Mouse (Mus musculus) limb, embryonic 14.5 days (tissue): Measurements from ENCODE around the gene Ngb. TPM values are rescaled to one million over a fixed set of nuclear protein-coding genes. Genes with fewer than 3 reads are reported as not detected.

Experiments used
- ATAC-seq: fragments of 200-750 bp; cut with Nextera tagmentation; 2 replicates; pipeline ENCODE4 v1.8.0; 2017; ENCODE audit warnings: low read depth, moderate number of reproducible peaks, moderate TSS enrichment; ENCODE audit not compliant: low FRiP score
- DNase-seq: peaks from one replicate; pipeline ENCODE4 v3.0.0-alpha.2; 2015; ENCODE audit warnings: low spot score
- H3K27ac ChIP-seq: fragments of 300-500 bp; sonication (generic); replicated peaks from 2 replicates; pipeline ENCODE4 v1.5.1; 2014; ENCODE audit warnings: low read depth, mild to moderate bottlenecking, low read length, moderate library complexity, mixed read lengths
- H3K27me3 ChIP-seq: fragments of 300-500 bp; sonication (generic); 2 replicates; pipeline ENCODE4 v1.6.1; 2014; ENCODE audit warnings: low read length, mixed read lengths; ENCODE audit not compliant: control insufficient read depth, insufficient read depth
- H3K36me3 ChIP-seq: fragments of 300-500 bp; sonication (generic); 2 replicates; pipeline ENCODE4 v1.6.1; 2014; ENCODE audit warnings: mild to moderate bottlenecking, low read length, moderate library complexity, mixed read lengths; ENCODE audit not compliant: control insufficient read depth, insufficient read depth
- H3K4me1 ChIP-seq: fragments of 300-500 bp; sonication (generic); 2 replicates; pipeline ENCODE4 v1.6.1; 2014; ENCODE audit warnings: antibody characterized with exemption, low read length, mixed read lengths; ENCODE audit not compliant: control insufficient read depth, insufficient read depth
- H3K4me2 ChIP-seq: fragments of 300-500 bp; sonication (generic); replicated peaks from 2 replicates; pipeline ENCODE4 v1.6.1; 2014; ENCODE audit warnings: low read depth, mild to moderate bottlenecking, low read length, moderate library complexity; ENCODE audit not compliant: severe bottlenecking
- H3K4me3 ChIP-seq: fragments of 300-500 bp; sonication (generic); replicated peaks from 2 replicates; pipeline ENCODE4 v1.5.1; 2014; ENCODE audit warnings: low read length
- H3K9ac ChIP-seq: fragments of 300-500 bp; sonication (generic); 2 replicates; pipeline ENCODE4 v1.6.1; 2014; ENCODE audit warnings: mild to moderate bottlenecking, low read depth, low read length, moderate library complexity; ENCODE audit not compliant: severe bottlenecking
- H3K9me3 ChIP-seq: fragments of 300-500 bp; sonication (generic); 2 replicates; pipeline ENCODE4 v1.6.1; 2016; ENCODE audit warnings: low read length; ENCODE audit not compliant: control insufficient read depth
- POLR2A ChIP-seq: fragments of 200-500 bp; IDR thresholded peaks from 2 replicates; pipeline ENCODE4 v1.8.0; 2012; ENCODE audit warnings: inconsistent platforms, mild to moderate bottlenecking, moderate library complexity, borderline replicate concordance; ENCODE audit not compliant: insufficient read depth, insufficient read length; ENCODE audit errors: extremely low read depth
- WGBS: fragments of 180-500 bp; shearing (Covaris S2); extraction: QIAGEN DNeasy Blood & Tissue Kit; methylation state at CpG from one replicate; pipeline ENCODE4 v1.1.7; 2014; 5-methylcytosine and 5-hydroxymethylcytosine counted together
- polyA plus RNA-seq, 2 experiments: library from polyadenylated mRNA; depleted of rRNA in 1 of 2; stranded (reverse) in 1 of 2; unstranded in 1 of 2; fragments of >200 nt; fragmentation: Nextera tagmentation in 1 of 2; extraction: Ambion mirVana in 1 of 2; gene quantifications; 2 replicates each; pipeline versions ENCODE4 v1.2.1 to v1.2.3; 2012 to 2014

Ngb gene
- polyA plus RNA-seq, 2 experiments: 0.19 to 0.45 TPM

- no peak overlapping the region for H3K4me3 ChIP-seq
- H3K27ac ChIP-seq: no peak overlapping the region
- ATAC-seq (no peak), DNase-seq (no peak)
- TF ChIP-seq POLR2A: no peak
- 64% methylated on average over 4 of the region's 4 CpGs for WGBS
- H3K9me3 ChIP-seq: no peaks in the 10 kb centered on the region
- H3K36me3 ChIP-seq: no peaks in the 10 kb centered on the region
- no peaks in the 10 kb centered on the region for H3K27me3 ChIP-seq
- H3K9ac ChIP-seq: no peak overlapping the region
- H3K4me1 ChIP-seq: no peaks in the 10 kb centered on the region
- H3K4me2 ChIP-seq: no peak overlapping the region
Observed at GRCm38 (mm10) chr12:87093249-87093648, 9.1 kb downstream of the Ngb start.

GRCm38 (mm10) chr12:87091916-87092315 lies 10.4 kb downstream of the Ngb start:
- Histone ChIP-seq H3K4me2 (no peak overlapping the region), H3K36me3 (no peaks in the 10 kb centered on the region), H3K4me3 (no peak overlapping the region), H3K27ac (no peak overlapping the region), H3K27me3 (no peaks in the 10 kb centered on the region), H3K9me3 (no peaks in the 10 kb centered on the region), H3K4me1 (no peaks in the 10 kb centered on the region), H3K9ac (no peak overlapping the region)
- ATAC-seq (no peak), DNase-seq (no peak)
- WGBS: 83% methylated on average over 2 of the region's 2 CpGs
- TF ChIP-seq POLR2A: no peak

GRCm38 (mm10) chr12:87089701-87090100 lies 12.6 kb downstream of the Ngb start:
- H3K4me1 ChIP-seq: no peaks in the 10 kb centered on the region
- no peak overlapping the region for H3K4me3 ChIP-seq
- no peaks in the 10 kb centered on the region for H3K9me3 ChIP-seq
- H3K36me3 ChIP-seq: no peaks in the 10 kb centered on the region
- TF ChIP-seq POLR2A: no peak
- no peak overlapping the region for H3K4me2 ChIP-seq
- no peak overlapping the region for H3K9ac ChIP-seq
- no peaks in the 10 kb centered on the region for H3K27me3 ChIP-seq
- no peak for DNase-seq
- no peak for ATAC-seq
- H3K27ac ChIP-seq: no peak overlapping the region
- WGBS: 70% methylated on average over 2 of the region's 2 CpGs

GRCm38 (mm10) chr12:87089255-87089654 lies 13.1 kb downstream of the Ngb start:
- no peaks in the 10 kb centered on the region for H3K36me3 ChIP-seq
- H3K9ac ChIP-seq: no peak overlapping the region
- no peaks in the 10 kb centered on the region for H3K9me3 ChIP-seq
- H3K4me1 ChIP-seq: no peaks in the 10 kb centered on the region
- 65% methylated on average over 4 of the region's 4 CpGs for WGBS
- TF ChIP-seq POLR2A: no peak
- DNase-seq (no peak), ATAC-seq (no peak)
- no peak overlapping the region for H3K4me3 ChIP-seq
- no peak overlapping the region for H3K4me2 ChIP-seq
- no peaks in the 10 kb centered on the region for H3K27me3 ChIP-seq
- H3K27ac ChIP-seq: no peak overlapping the region

- H3K9ac ChIP-seq: no peak overlapping the region
- H3K9me3 ChIP-seq: no peaks in the 10 kb centered on the region
- no peak for TF ChIP-seq POLR2A
- no peak for ATAC-seq
- H3K4me3 ChIP-seq: no peak overlapping the region
- WGBS: 39% methylated on average over 4 of the region's 4 CpGs
- H3K27me3 ChIP-seq: no peaks in the 10 kb centered on the region
- no peaks in the 10 kb centered on the region for H3K4me1 ChIP-seq
- H3K27ac ChIP-seq: no peak overlapping the region
- H3K4me2 ChIP-seq: no peak overlapping the region
- H3K36me3 ChIP-seq: no peaks in the 10 kb centered on the region
- no peak for DNase-seq
Observed at GRCm38 (mm10) chr12:87088331-87088730, 14.0 kb downstream of the Ngb start.

DNA sequence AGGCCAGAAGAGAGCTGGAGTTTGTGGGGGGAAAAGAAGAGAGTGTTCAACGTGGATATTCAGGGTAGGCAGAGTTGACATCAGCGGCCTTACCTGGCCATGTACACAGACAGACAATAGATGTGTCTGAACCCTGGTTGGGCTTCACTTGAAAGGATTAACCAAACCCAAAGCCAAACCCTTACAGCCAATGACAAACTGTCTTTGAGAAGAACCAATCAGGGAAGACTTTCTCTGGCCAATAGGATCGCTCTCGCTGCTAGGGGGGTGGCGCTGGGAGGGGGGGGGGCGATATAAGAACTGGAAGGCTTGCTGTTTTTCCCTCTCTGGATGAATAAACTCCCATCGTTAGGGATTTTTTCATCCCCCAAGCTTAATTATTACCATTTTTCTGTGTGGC lies 15.1 kb downstream of the Ngb start:
- Histone ChIP-seq H3K9ac (no peak overlapping the region), H3K4me1 (no peaks in the 10 kb centered on the region), H3K36me3 (no peaks in the 10 kb centered on the region), H3K4me2 (no peak overlapping the region), H3K4me3 (no peak overlapping the region), H3K27me3 (no peaks in the 10 kb centered on the region), H3K27ac (no peak overlapping the region), H3K9me3 (no peaks in the 10 kb centered on the region)
- WGBS: 70% methylated on average over 7 of the region's 7 CpGs
- ATAC-seq: no peak
- TF ChIP-seq POLR2A: no peak
- DNase-seq: no peak
